Mouse (Mus musculus) lung, adult 2 months (tissue): ENCODE measurements around the gene Tead1.

Source experiments
- CTCF ChIP-seq: fragments of 200-500 bp; IDR thresholded peaks from 2 replicates; pipeline ENCODE4 v1.5.1; 2011; ENCODE audit warnings: mild to moderate bottlenecking, low read length, control low read depth; ENCODE audit not compliant: insufficient read depth
- POLR2A ChIP-seq: fragments of 200-500 bp; IDR thresholded peaks from 2 replicates; pipeline ENCODE4 v1.6.1; 2011; ENCODE audit warnings: low read depth, mild to moderate bottlenecking, control low read depth, low read length, borderline replicate concordance; ENCODE audit errors: extremely low read depth

DNA sequence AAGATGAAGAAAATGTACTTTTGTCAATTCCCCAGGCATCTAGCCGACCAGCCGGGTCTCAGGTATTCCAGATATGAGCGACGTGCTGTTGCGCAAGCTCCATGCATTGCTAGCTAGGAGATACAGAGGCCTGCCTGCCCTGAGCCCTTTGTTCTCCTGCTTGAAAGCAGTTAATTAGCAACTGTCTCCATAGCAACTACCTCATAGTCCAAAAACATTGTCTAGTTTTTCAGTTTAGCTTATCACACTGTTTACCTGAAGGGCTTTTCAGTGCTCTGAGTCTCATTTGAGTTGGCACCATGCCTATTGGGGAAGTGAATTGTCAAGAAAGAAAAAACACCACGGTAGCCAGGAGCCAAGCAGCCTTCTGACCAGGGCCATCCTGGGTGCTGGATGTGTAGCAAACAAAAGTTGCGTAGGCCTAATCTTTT is 109.2 kb downstream of the Tead1 start:
- no peak for TF ChIP-seq POLR2A
- TF ChIP-seq CTCF = no peak
